9 mouse cellular contexts compared by ENCODE assay signal in the genomic region with DNA sequence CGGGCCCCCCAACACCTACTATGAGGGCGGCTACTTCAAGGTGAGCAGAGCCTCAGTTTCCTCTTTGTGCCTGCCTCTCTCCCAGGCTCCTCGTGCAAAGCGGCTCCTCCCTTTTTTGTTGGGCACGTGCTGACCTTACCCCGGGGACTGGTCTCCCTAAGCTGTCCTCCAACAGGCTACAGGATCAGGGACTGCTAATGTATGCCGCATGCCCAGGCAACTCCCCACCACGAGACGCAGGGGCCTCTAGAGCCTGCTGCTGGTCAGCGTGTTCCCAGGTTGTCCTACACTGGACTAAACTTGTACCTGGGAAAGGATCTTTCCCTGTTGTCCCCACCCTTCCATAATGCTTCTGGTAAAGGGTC. TPM values are rescaled to one million over a fixed set of nuclear protein-coding genes. Genes with fewer than 3 reads are reported as not detected.
DNase-seq lines count a peak whose midpoint lies in the region; ATAC-seq and TF ChIP-seq lines count a peak whose summit lies in the region.
"Had no signal": no experiment of that assay in that cellular context is flagged by ENCODE, and none has a peak within 500 bp of the region (broad histone marks: within the 10 kb centered on the region; RNA-seq: fewer than 3 reads in every experiment).

No protein-coding gene starts in this region.

- H3K9ac ChIP-seq in forebrain, embryonic 14.5 days (ENCODE audit: low read length): peak overlapping the region; percentile 82
- peak overlapping the region; percentile 81 for H3K9ac ChIP-seq in midbrain, postnatal 0 days (replicated peaks; ENCODE audit: low read length, poor library complexity, severe bottlenecking)

- DNase-seq in layer of hippocampus, adult 9-11 months: peak; percentile 62
- no peak for DNase-seq in layer of hippocampus, adult 18-20 months (ENCODE audit: low spot score in 2 of 2)
- DNase-seq in R1 (ENCODE audit: low read depth, low spot score): peak; percentile 51
- no peak for DNase-seq in forebrain, embryonic 14.5 days (ENCODE audit: low spot score)
- peak; percentile 44 for DNase-seq in kidney, postnatal 10 days
- no peak for DNase-seq in midbrain, postnatal 0 days (ENCODE audit: low spot score)
- no peak for DNase-seq in frontal cortex, postnatal 36 days (ENCODE audit: low spot score in 2 of 2)
- DNase-seq in frontal cortex, postnatal 25 days (ENCODE audit: low spot score in 2 of 2): no peak

- 0% methylated on average over 9 of the region's 10 CpGs for WGBS in forebrain, embryonic 14.5 days
- WGBS in midbrain, postnatal 0 days: 2% methylated on average over 10 of the region's 10 CpGs

- ATAC-seq in forebrain, embryonic 14.5 days: 0 out of 2 replicates have a peak, but pooled peaks have one; percentile 2
- peak; percentile 5; the same call in 1 of the 2 replicates for ATAC-seq in midbrain, postnatal 0 days (ENCODE audit: low FRiP score)

- H3K27me3 ChIP-seq in forebrain, embryonic 14.5 days (replicated peaks; ENCODE audit: control insufficient read depth, insufficient read depth, low read length): no peaks in the 10 kb centered on the region
- no peaks in the 10 kb centered on the region for H3K27me3 ChIP-seq in midbrain, postnatal 0 days (ENCODE audit: insufficient read depth, low read length)

- peak overlapping the region; percentile 77 for H3K4me3 ChIP-seq in forebrain, embryonic 14.5 days (ENCODE audit: low read depth, low read length)
- H3K4me3 ChIP-seq in midbrain, postnatal 0 days (ENCODE audit: low read depth, low read length): peak overlapping the region; percentile 79

- H3K4me2 ChIP-seq in forebrain, embryonic 14.5 days (ENCODE audit: low read length): peak overlapping the region; percentile 90
- H3K4me2 ChIP-seq in midbrain, postnatal 0 days (ENCODE audit: low read depth, low read length, poor library complexity, severe bottlenecking): peak overlapping the region; percentile 93

- peaks cover 10% of the 10 kb centered on the region for H3K4me1 ChIP-seq in forebrain, embryonic 14.5 days (ENCODE audit: control insufficient read depth, insufficient read depth, low read length)
- H3K4me1 ChIP-seq in midbrain, postnatal 0 days (ENCODE audit: insufficient read depth, low read length): peaks cover 14% of the 10 kb centered on the region

- H3K9me3 ChIP-seq in forebrain, embryonic 14.5 days (replicated peaks; ENCODE audit: control insufficient read depth, low read length): no peaks in the 10 kb centered on the region
- H3K9me3 ChIP-seq in midbrain, postnatal 0 days (ENCODE audit: low read length): no peaks in the 10 kb centered on the region

- no peak for TF ChIP-seq CTCF in midbrain, postnatal 0 days (IDR thresholded peaks at IDR 0.05)

- H3K36me3 ChIP-seq in forebrain, embryonic 14.5 days (ENCODE audit: control insufficient read depth, insufficient read depth, low read length): peaks cover 34% of the 10 kb centered on the region
- peaks cover 29% of the 10 kb centered on the region for H3K36me3 ChIP-seq in midbrain, postnatal 0 days (ENCODE audit: insufficient read depth, low read length)

- H3K27ac ChIP-seq in forebrain, embryonic 14.5 days (ENCODE audit: low read depth, low read length): peak overlapping the region; percentile 60; the same call in 1 of the 2 replicates
- H3K27ac ChIP-seq in midbrain, postnatal 0 days (ENCODE audit: low read depth, low read length): peak overlapping the region; percentile 86

RNA-seq across cellular contexts. Expression of gene Cdc34, which starts 0.5 kb away (rescaled TPM):
- 10 to 100 TPM; 65.4 to 74.2 TPM for total RNA-seq in layer of hippocampus, adult 18-20 months (2021)
- polyA plus RNA-seq in forebrain, embryonic 14.5 days (2014; fragmentation: Nextera tagmentation; extraction: Ambion mirVana): 76.0 and 76.9 TPM in 2 replicates
- total RNA-seq in midbrain, postnatal 0 days (2014; rRNA removed): 65.8 and 99.4 TPM in 2 replicates
- polyA plus RNA-seq in midbrain, postnatal 0 days (2015; fragmentation: Nextera tagmentation; extraction: Ambion mirVana): 72.5 and 75.2 TPM in 2 replicates

RNA-seq across cellular contexts. Expression of gene Gzmm, which starts 6.3 kb away (rescaled TPM):
- 1 to 10 TPM; 3.3 to 3.6 TPM for total RNA-seq in layer of hippocampus, adult 18-20 months (2021)
- polyA plus RNA-seq in forebrain, embryonic 14.5 days (2014; fragmentation: Nextera tagmentation; extraction: Ambion mirVana): 1.4 and 1.5 TPM in 2 replicates
- total RNA-seq in midbrain, postnatal 0 days (2014; rRNA removed): 0.66 and 0.85 TPM in 2 replicates
- polyA plus RNA-seq in midbrain, postnatal 0 days (2015; fragmentation: Nextera tagmentation; extraction: Ambion mirVana): 1.2 and 1.4 TPM in 2 replicates

RNA-seq across cellular contexts. Expression of gene Tpgs1, which starts 13.4 kb away (rescaled TPM):
- 10 to 100 TPM; 64.4 to 68.5 TPM for total RNA-seq in layer of hippocampus, adult 18-20 months (2021)
- polyA plus RNA-seq in forebrain, embryonic 14.5 days (2014; fragmentation: Nextera tagmentation; extraction: Ambion mirVana): 101 and 105 TPM in 2 replicates
- 80.9 and 85.9 TPM in 2 replicates for total RNA-seq in midbrain, postnatal 0 days (2014; rRNA removed)
- polyA plus RNA-seq in midbrain, postnatal 0 days (2015; fragmentation: Nextera tagmentation; extraction: Ambion mirVana): 139 and 146 TPM in 2 replicates

RNA-seq across cellular contexts. Expression of gene Madcam1, which starts 18.2 kb away (rescaled TPM):
- not detected for total RNA-seq in layer of hippocampus, adult 18-20 months (2021)
- polyA plus RNA-seq in forebrain, embryonic 14.5 days (2014; fragmentation: Nextera tagmentation; extraction: Ambion mirVana): 1.1 and 1.2 TPM in 2 replicates
- 1.7 and 1.9 TPM in 2 replicates for total RNA-seq in midbrain, postnatal 0 days (2014; rRNA removed)
- polyA plus RNA-seq in midbrain, postnatal 0 days (2015; fragmentation: Nextera tagmentation; extraction: Ambion mirVana): 1.3 and 1.6 TPM in 2 replicates
- total RNA-seq: common myeloid progenitor, adult 5-6 weeks had no signal

RNA-seq across cellular contexts. Expression of gene Bsg, which starts 21.8 kb away (rescaled TPM):
- 100 to 1,000 TPM; 554 to 566 TPM for total RNA-seq in layer of hippocampus, adult 18-20 months (2021)
- polyA plus RNA-seq in forebrain, embryonic 14.5 days (2014; fragmentation: Nextera tagmentation; extraction: Ambion mirVana): 725 and 788 TPM in 2 replicates
- total RNA-seq in midbrain, postnatal 0 days (2014; rRNA removed): 1,054 and 1,082 TPM in 2 replicates
- polyA plus RNA-seq in midbrain, postnatal 0 days (2015; fragmentation: Nextera tagmentation; extraction: Ambion mirVana): 1,042 and 1,135 TPM in 2 replicates

Comparison
In these comparisons a context has a peak if more than half of its experiments do, and no peak if none do; other contexts are left out.
1. DNase-seq: peak in layer of hippocampus, adult 9-11 months (single experiment), R1 (single experiment) and kidney, postnatal 10 days (single experiment); none in layer of hippocampus, adult 18-20 months (0 of 2), forebrain, embryonic 14.5 days (single experiment), midbrain, postnatal 0 days (single experiment), frontal cortex, postnatal 36 days (0 of 2) and frontal cortex, postnatal 25 days (0 of 2).